Mouse (Mus musculus) bone marrow, adult 2 months (tissue): ENCODE measurements at regions not wholly inside any gene's neighbourhood (a gene's known extent, or its start where the extent isn't known, plus 50 kb on each side); places are given as distances from the start of the nearest gene placed in this dataset.

Experiments used
- H3K27ac ChIP-seq: fragments of 200-500 bp; 2 replicates; pipeline ENCODE4 v1.5.1; 2012; ENCODE audit warnings: low read depth, mild to moderate bottlenecking, control low read depth, inconsistent platforms, low read length; ENCODE audit not compliant: control insufficient read depth, poor library complexity, insufficient read depth
- H3K4me1 ChIP-seq: fragments of 200-500 bp; 2 replicates; pipeline ENCODE4 v1.6.1; 2011; ENCODE audit warnings: low read length; ENCODE audit not compliant: control insufficient read depth, insufficient read depth
- H3K4me3 ChIP-seq: fragments of 200-500 bp; replicated peaks from 2 replicates; pipeline ENCODE3; 2011; ENCODE audit warnings: mild to moderate bottlenecking, low read depth, low read length, control low read depth; ENCODE audit not compliant: control insufficient read depth
- CTCF ChIP-seq: fragments of 200-500 bp; IDR thresholded peaks from 2 replicates; pipeline ENCODE4 v1.5.1; 2011; ENCODE audit warnings: low read length, control low read depth; ENCODE audit not compliant: control insufficient read depth, insufficient read depth
- POLR2A ChIP-seq: fragments of 200-500 bp; IDR thresholded peaks from 2 replicates; pipeline ENCODE4 v1.6.1; 2011; ENCODE audit warnings: low read depth, mild to moderate bottlenecking, control low read depth, low read length, borderline replicate concordance; ENCODE audit not compliant: control insufficient read depth
- WGBS: fragments of 180-500 bp; shearing (Covaris S2); methylation state at CpG from one replicate; pipeline ENCODE4 v1.1.7; 2018; 5-methylcytosine and 5-hydroxymethylcytosine counted together

DNA sequence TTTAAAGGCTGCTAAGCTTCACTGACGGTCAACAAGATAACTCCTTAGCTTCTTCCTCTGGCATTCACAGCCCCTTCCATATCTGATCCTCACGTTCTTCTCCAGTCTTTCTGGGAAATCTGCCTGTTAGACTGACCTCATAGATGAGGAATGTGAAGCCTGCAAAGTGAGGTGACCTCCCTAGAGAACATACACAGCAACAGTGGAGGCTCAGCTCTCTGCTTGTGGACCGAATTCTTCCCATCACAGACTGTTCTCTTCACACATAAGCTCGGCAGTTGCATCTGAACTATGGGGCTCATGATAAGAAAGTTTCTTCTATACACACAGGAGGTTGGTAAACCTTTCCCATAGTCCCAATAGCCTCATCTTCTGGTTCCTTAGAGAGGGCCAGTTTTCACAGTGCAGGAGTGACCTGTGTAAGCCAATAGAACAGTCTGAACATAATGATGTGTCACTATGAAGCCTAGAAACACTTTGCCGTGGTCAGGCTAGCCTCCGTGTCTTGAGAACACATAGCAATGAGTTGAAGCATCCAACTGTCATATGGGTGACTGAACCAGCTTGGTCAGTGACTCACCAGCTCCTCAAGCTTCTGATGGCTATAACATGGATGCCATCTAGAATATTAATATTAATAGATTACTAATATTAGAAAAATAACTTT lies 434.1 kb upstream of the Gm26657 start:
- H3K27ac ChIP-seq: no peak overlapping the region
- WGBS: 74% methylated on average over 6 of the region's 6 CpGs
- no peaks in the 10 kb centered on the region for H3K4me1 ChIP-seq
- no peak overlapping the region for H3K4me3 ChIP-seq
- TF ChIP-seq CTCF (no peak), POLR2A (no peak)

DNA sequence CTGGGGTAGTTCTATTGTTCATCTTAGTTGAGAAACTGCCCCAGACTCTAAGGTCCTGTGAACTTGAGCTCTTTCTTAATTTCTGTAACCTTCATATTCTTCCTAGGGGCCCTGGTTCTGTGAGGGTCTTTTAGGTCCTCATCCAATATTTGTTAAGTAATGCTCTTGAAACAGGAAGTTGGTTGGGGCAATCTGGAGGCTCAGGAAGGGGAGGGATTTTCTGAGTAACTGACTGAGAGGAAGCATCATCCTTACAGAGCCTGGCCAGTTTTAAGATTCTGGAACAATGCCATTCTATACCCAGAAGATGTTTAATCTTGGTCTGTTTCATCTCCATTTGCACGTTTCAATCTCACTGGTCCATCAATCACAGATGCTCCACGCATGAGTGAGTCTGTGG lies 435.6 kb upstream of the Gm26657 start:
- WGBS: 12% methylated on average over 2 of the region's 2 CpGs
- Histone ChIP-seq H3K4me1 (no peaks in the 10 kb centered on the region), H3K27ac (no peak overlapping the region), H3K4me3 (no peak overlapping the region)
- TF ChIP-seq CTCF: no peak
- no peak for TF ChIP-seq POLR2A

DNA sequence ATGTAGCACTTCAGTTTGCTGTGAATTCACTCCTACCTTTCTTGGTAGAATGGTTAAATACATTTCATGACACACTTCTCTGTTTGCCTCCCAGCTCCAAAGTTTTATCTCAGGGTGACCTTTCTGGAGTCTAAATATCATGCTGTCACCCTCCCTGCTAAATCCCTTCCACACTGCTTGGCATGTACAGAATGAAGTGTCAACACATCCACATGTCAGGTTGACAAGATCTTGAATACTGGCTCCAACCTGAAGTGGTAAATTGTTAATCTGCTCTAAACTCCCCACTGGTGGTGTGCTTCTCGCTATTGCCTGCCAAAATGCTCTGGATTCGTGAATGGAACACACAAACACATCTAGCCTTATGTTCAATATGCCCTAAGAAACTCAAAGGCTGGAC lies 451.9 kb upstream of the Gm26657 start:
- H3K27ac ChIP-seq: no peak overlapping the region
- no peaks in the 10 kb centered on the region for H3K4me1 ChIP-seq
- H3K4me3 ChIP-seq: no peak overlapping the region
- 80% methylated on average over 2 of the region's 2 CpGs for WGBS
- TF ChIP-seq CTCF: no peak
- no peak for TF ChIP-seq POLR2A

DNA sequence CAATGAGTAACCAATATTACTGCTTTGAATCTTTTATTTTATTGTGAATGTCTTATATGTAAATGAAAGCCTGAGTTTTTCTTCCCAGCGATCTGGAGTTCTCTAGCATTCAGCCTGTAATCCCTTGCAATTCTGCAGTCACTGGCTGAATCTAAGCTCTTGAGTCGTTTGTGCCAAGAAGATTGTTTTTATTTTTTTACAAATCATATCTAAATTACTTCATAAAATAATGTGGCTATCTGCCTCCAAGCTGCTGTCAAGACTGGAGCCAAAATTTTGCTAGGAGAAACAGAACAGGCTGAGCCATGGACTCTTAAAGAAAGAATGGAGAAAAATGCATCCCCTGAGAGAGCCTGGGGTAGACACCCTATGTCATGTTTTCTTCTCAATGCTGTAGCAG lies 455.4 kb upstream of the Gm26657 start:
- no peak overlapping the region for H3K4me3 ChIP-seq
- 73% methylated on average over 2 of the region's 2 CpGs for WGBS
- TF ChIP-seq POLR2A: no peak
- TF ChIP-seq CTCF: no peak
- H3K27ac ChIP-seq: no peak overlapping the region
- no peaks in the 10 kb centered on the region for H3K4me1 ChIP-seq

DNA sequence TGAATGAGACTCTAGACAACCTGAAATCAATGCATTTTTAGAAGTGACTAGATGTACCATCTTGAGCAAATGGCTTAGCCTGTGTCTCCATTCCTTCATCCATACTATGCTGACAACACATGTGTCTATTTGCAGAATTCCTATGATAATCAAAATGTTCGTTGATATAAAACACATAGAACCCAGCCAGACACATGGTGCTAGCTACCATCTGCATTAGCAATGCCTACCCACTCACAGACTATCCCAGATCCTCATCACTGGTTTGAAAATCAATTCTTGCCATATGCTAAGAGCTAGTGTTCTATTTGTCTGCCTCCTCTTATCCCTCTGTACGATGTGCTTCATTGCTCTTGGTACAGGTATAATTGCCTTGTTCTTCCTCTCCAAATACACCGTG lies 464.0 kb upstream of the Gm26657 start:
- WGBS: 83% methylated on average over 3 of the region's 3 CpGs
- Histone ChIP-seq H3K27ac (no peak overlapping the region), H3K4me3 (no peak overlapping the region), H3K4me1 (no peaks in the 10 kb centered on the region)
- TF ChIP-seq CTCF (no peak), POLR2A (no peak)

DNA sequence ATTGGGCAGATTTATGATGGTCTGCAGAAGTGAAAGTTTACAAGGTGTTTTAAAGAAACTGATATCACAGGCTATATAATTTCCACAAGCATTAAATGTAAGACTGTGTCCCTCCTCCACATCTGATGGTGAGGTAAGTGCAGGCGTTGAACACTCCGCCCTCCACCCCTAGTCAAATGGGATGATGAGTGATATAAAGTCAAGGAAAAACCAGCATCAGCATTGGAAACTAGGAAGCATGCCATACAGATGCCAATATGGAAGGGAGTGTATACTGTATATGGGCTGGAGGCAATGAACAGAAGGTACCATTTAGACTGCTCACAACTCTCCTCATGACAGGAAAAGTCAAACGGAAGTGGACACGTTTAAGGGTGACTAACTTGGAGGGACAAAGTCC lies 468.5 kb upstream of the Gm26657 start:
- H3K27ac ChIP-seq: no peak overlapping the region
- TF ChIP-seq POLR2A: no peak
- TF ChIP-seq CTCF: no peak
- no peaks in the 10 kb centered on the region for H3K4me1 ChIP-seq
- H3K4me3 ChIP-seq: no peak overlapping the region
- WGBS: 83% methylated on average over 4 of the region's 4 CpGs

DNA sequence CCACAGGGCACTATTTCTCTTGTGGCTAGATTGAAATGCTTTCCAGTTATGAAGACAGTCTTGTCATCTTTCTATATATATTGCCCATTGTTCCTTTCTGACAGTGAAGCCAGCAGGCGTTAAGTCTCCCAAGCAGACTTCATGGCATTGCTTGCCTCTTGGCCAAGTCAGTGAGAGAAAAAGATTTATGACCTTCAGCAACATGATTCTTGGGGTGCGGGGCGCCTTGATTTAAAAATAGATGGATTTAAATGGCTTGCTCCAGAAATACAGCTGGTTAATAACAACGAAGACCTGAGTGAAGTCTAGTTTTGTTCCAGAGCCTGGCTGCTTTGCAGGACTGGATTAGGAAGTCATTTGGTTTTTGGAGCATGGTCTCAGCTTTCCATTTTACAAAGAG lies 475.2 kb upstream of the Gm26657 start:
- WGBS: 63% methylated on average over 4 of the region's 4 CpGs
- TF ChIP-seq CTCF (no peak), POLR2A (no peak)
- Histone ChIP-seq H3K4me1 (no peaks in the 10 kb centered on the region), H3K27ac (no peak overlapping the region), H3K4me3 (no peak overlapping the region)

DNA sequence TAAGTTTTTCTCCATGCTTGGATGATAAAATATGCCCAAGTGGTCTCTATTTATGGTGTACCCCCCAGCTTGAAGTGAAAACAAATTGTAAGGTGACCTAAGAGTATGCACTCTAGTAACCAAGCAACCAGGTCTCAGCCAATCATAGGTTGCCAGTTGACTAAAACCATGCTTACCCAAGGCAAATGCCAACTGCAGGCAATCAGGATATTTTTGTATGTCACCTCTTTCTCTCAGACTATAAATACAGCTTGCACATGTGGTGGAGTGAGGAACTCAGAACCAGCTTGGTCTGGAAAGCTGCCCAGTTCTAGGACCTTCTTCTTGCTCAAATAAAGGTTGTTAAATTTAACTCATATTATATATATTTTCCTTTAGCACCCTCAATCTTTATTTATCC lies 476.0 kb upstream of the Gm26657 start:
- Histone ChIP-seq H3K4me1 (no peaks in the 10 kb centered on the region), H3K4me3 (no peak overlapping the region), H3K27ac (no peak overlapping the region)
- TF ChIP-seq POLR2A (no peak), CTCF (no peak)

DNA sequence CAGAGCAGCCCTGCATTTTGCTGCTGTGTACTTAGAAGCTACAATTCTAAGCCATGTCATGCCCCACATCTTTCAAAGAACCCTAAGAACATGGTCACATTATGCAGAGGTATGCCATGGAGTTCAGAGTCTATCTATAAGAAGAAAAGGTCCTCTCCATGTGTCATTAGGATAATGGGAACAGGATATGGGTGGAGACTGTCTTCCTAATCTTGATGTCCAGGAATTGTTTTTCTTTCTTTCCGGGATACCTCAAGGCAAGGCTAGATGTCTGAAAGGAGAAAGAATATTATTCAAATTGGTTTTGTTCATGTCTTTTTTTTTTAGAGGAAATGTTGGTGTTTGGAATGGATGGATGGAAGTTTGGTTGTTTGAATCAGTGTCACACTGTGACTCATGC lies 477.3 kb upstream of the Gm26657 start:
- H3K27ac ChIP-seq: no peak overlapping the region
- WGBS: 71% methylated on average over 1 of the region's 1 CpGs
- no peak overlapping the region for H3K4me3 ChIP-seq
- H3K4me1 ChIP-seq: no peaks in the 10 kb centered on the region
- TF ChIP-seq POLR2A (no peak), CTCF (no peak)
